Mouse (Mus musculus): ENCODE measurements around the gene Ppdpf. TPM values are rescaled to one million over a fixed set of nuclear protein-coding genes. Genes with fewer than 3 reads are reported as not detected.
A peak's percentile ranks its signal among the peaks of the same experiment; 100 is the strongest.

The Ppdpf gene
- polyA plus RNA-seq (2015; fragmentation: Nextera tagmentation; extraction: Ambion mirVana) = 315 and 330 TPM in 2 replicates

DNA sequence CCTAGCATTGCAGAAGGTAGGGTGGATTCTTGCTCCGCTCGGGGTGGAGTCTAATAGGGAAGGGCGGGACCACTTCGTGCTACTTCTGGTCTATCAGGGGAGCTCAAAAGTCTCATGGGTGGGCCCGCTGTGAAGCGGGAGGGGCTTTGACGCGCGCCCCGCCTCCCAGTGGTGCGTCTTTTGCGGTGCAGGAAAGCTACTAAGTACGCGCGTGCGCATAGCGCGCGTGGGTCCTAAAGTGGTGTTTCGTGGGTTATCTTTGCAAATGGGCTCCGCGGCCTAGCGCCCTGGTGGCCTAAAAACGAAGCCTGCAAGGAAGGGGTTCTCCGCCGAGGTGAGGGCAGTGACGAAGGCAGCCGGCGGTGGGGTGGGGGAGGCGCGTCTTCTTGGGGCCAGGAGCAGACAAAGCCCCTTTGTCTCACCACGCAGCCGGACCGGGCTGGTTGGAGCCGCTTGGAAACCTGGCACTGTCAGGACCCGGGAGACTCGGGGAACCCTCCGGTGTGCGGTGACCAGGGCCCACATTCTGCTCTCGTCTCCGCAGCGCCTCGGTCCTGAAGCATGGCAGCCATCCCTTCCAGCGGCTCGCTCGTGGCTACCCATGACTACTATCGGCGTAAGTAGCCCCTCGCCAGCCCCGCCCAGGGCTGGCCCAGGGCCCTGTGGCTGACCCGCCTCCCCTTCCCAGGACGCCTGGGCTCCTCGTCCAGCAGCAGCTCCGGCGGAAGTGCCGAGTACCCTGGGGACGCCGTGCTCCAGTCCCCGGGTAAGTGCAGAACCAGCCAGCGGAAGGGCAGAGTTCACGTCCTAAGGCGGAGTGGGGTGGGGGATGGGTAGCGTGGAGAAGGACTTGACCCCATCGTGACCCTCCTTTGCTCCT is at the start of gene Ppdpf:
TSS of gene Ppdpf (plus strand) at position 127 of the 880 bp plus-strand sequence.
- H3K36me3 ChIP-seq = peaks cover 16% of the 10 kb centered on the region
- peak within 1 kb of the TSS; percentile 96 for H3K27ac ChIP-seq
- H3K4me2 ChIP-seq = peak within 1 kb of the TSS; percentile 88
- peak within 1 kb of the TSS; percentile 87 for H3K9ac ChIP-seq
- ATAC-seq (replicated peaks; ENCODE audit: low FRiP score) = peak; percentile 98
- under 1% methylated on average over 64 of the region's 64 CpGs for WGBS
- no peaks in the 10 kb centered on the region for H3K9me3 ChIP-seq (replicated peaks)
- no peaks in the 10 kb centered on the region for H3K27me3 ChIP-seq
- peak within 1 kb of the TSS; percentile 81 for H3K4me3 ChIP-seq (replicated peaks)
- H3K4me1 ChIP-seq = peaks cover 12% of the 10 kb centered on the region

- Histone ChIP-seq H3K9ac (no peak overlapping the region), H3K27ac (no peak overlapping the region), H3K4me2 (no peak overlapping the region), H3K27me3 (peaks cover 63% of the 10 kb centered on the region), H3K4me3 (replicated peaks) (no peak overlapping the region), H3K4me1 (peaks cover 6% of the 10 kb centered on the region), H3K36me3 (no peaks in the 10 kb centered on the region), H3K9me3 (replicated peaks) (no peaks in the 10 kb centered on the region)
- no peak for ATAC-seq (replicated peaks; ENCODE audit: low FRiP score)
- 85% methylated on average over 5 of the region's 5 CpGs for WGBS
Measured at GRCm38 (mm10) chr2:181139641-181140193, 47.3 kb upstream of the Ppdpf start.

DNA sequence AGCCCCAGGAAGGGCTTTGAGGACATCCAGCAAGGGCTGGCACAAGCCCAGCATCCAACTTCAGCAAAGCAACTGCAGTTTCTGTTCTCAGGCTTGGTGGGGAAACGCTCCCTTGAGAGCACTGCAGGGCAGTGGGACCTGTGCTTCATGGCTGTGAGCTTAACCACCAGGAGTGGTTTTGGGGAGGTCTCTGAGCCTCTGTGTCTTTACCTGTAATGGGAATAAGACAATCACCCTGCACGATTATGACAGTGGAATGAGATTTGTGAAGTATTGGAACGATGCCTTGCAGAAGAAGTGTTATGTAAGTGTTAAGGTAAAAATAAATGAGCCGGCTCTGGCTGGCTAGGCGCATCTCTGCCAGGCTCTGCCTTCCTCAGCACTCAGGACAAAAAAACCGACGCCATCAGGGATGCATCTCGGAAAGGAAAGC is 44.3 kb upstream of the Ppdpf start:
- Histone ChIP-seq H3K4me3 (replicated peaks) (no peak overlapping the region), H3K9me3 (replicated peaks) (no peaks in the 10 kb centered on the region), H3K36me3 (no peaks in the 10 kb centered on the region), H3K9ac (no peak overlapping the region), H3K4me2 (no peak overlapping the region), H3K27ac (no peak overlapping the region), H3K27me3 (peaks cover 58% of the 10 kb centered on the region), H3K4me1 (peaks cover 4% of the 10 kb centered on the region)
- WGBS = 58% methylated on average over 8 of the region's 8 CpGs
- ATAC-seq (replicated peaks; ENCODE audit: low FRiP score) = no peak

DNA sequence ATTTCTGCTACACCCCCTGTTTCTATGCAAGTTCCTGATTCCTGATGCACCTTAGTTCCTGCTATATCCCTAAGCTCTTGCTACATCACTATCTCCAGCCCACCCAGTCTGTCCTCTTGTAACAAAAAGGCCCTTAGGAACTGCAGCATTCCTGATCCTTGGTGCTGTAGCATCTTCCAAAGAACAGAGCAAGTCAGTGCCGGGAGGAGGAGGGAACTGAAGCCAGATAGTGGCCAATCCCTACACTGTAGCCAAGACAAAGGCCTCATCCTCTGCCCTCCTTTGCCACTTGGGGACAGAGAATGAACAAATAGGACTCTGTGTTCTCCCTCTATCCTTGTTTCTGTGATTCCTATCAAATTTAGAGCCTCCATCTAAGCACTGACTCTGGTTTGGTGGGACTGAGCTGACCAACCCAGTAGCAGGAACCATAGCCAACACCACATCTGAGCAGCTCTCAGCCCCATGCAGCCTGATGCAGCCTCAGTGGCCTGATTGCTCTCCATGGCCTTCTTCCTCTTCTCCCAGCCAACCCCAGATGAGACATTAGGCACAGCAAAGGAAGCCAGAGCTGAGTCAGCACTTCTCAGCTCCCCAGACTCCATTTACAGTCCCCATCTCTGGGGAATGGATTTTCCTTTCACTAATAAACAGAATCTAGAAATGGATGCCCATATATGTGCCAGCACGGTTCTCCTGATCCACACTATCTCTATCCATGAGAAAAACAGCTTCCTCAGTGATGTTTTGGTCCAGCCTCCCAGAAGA is 43.4 kb upstream of the Ppdpf start:
- Histone ChIP-seq H3K4me2 (no peak overlapping the region), H3K9me3 (replicated peaks) (no peaks in the 10 kb centered on the region), H3K4me3 (replicated peaks) (no peak overlapping the region), H3K9ac (no peak overlapping the region), H3K36me3 (no peaks in the 10 kb centered on the region), H3K27me3 (peaks cover 56% of the 10 kb centered on the region), H3K27ac (no peak overlapping the region), H3K4me1 (peaks cover 12% of the 10 kb centered on the region)
- WGBS = 72% methylated on average over 2 of the region's 2 CpGs
- ATAC-seq (replicated peaks; ENCODE audit: low FRiP score) = no peak

DNA sequence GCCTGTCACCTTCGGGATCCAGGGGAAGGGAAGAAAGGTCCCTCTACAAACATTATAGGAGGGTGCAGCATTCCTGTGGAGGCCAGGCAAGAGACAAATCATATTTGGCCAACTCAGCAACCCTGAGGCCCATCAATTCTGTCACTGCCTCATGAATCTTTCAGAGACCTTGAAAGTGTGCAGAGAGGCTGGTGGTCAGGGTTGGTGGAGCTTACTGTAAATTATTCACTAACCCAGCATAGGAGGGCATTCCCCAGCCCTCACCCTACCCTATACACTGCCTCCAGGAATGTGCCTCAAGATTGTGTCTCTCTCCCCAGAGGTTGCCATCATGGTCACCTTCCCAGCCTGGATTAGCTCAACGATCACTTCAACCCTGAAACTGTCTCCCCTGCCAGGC is 42.4 kb upstream of the Ppdpf start:
- whole genome bisulfite sequencing = 54% methylated on average over 2 of the region's 2 CpGs
- peaks cover 12% of the 10 kb centered on the region for H3K4me1 ChIP-seq
- no peak overlapping the region for H3K4me2 ChIP-seq
- no peaks in the 10 kb centered on the region for H3K36me3 ChIP-seq
- H3K27me3 ChIP-seq = peaks cover 64% of the 10 kb centered on the region
- ATAC-seq (replicated peaks; ENCODE audit: low FRiP score) = peak; percentile 40; the same call in 1 of the 2 replicates
- no peaks in the 10 kb centered on the region for H3K9me3 ChIP-seq (replicated peaks)
- H3K9ac ChIP-seq = no peak overlapping the region
- H3K27ac ChIP-seq = no peak overlapping the region
- no peak overlapping the region for H3K4me3 ChIP-seq (replicated peaks)

- no peaks in the 10 kb centered on the region for H3K9me3 ChIP-seq (replicated peaks)
- H3K27me3 ChIP-seq = peaks cover 75% of the 10 kb centered on the region
- H3K4me3 ChIP-seq (replicated peaks) = peak overlapping the region; percentile 51
- H3K4me2 ChIP-seq = peak overlapping the region; percentile 95
- H3K9ac ChIP-seq = no peak overlapping the region
- H3K27ac ChIP-seq = no peak overlapping the region
- no peak for ATAC-seq (replicated peaks; ENCODE audit: low FRiP score)
- WGBS = 41% methylated on average over 4 of the region's 4 CpGs
- H3K36me3 ChIP-seq = no peaks in the 10 kb centered on the region
- peaks cover 12% of the 10 kb centered on the region for H3K4me1 ChIP-seq
Measured at GRCm38 (mm10) chr2:181146976-181147545, 40.0 kb upstream of the Ppdpf start.

DNA sequence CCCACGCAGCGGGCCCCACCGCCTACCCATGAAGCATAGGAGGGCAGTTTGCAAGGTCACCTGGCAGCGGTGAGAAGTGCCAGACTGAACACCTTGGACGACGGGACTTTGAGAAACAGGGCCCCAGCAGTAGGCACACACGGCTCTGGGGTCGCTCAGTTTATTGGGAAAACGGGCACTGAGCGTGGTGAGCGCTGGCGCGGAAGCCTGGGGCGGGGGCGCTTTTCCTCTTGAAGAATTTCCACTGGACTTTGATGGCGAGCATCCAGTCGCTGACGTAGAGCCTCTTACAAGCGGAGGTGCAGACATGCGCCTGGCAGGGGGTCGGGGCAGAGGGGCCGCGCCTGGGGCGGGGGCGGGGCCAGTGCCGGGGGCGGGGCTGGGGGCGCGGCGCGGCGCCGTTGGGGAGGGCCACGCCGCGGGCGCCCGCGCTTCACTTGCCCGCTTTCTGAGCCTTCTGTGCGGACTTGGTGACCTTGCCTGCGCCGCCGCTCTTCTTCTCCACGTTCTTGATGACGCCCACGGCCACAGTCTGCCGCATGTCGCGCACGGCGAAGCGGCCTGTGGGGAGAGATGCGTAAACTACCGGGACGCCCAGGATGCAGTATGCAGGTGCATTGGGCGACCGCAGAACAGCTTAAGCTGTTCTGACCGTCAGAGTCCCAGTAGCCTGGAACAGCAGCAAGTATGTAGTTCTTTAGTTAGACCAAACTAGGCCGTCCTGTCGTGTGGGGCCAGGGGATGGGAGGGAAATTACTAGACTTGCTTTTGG is 39.3 kb upstream of the Ppdpf start:
- peak; percentile 76 for ATAC-seq (replicated peaks; ENCODE audit: low FRiP score)
- Histone ChIP-seq H3K27me3 (peaks cover 75% of the 10 kb centered on the region), H3K27ac (no peak overlapping the region), H3K36me3 (no peaks in the 10 kb centered on the region), H3K4me1 (peaks cover 12% of the 10 kb centered on the region), H3K4me2 (peak overlapping the region; percentile 95), H3K4me3 (replicated peaks) (peak overlapping the region; percentile 51), H3K9me3 (replicated peaks) (no peaks in the 10 kb centered on the region), H3K9ac (peak overlapping the region; percentile 26; the same call in 1 of the 2 replicates)
- under 1% methylated on average over 61 of the region's 61 CpGs for WGBS

- WGBS = 16% methylated on average over 31 of the region's 31 CpGs
- H3K9ac ChIP-seq = no peak overlapping the region
- peaks cover 12% of the 10 kb centered on the region for H3K4me1 ChIP-seq
- no peak for ATAC-seq (replicated peaks; ENCODE audit: low FRiP score)
- peak overlapping the region; percentile 51 for H3K4me3 ChIP-seq (replicated peaks)
- H3K4me2 ChIP-seq = peak overlapping the region; percentile 95
- H3K36me3 ChIP-seq = no peaks in the 10 kb centered on the region
- no peaks in the 10 kb centered on the region for H3K9me3 ChIP-seq (replicated peaks)
- peaks cover 76% of the 10 kb centered on the region for H3K27me3 ChIP-seq
- H3K27ac ChIP-seq = no peak overlapping the region
Measured at GRCm38 (mm10) chr2:181148318-181148955, 38.6 kb upstream of the Ppdpf start.

GRCm38 (mm10) chr2:181150281-181150680 is 36.8 kb upstream of the Ppdpf start:
- Histone ChIP-seq H3K9me3 (replicated peaks) (no peaks in the 10 kb centered on the region), H3K36me3 (no peaks in the 10 kb centered on the region), H3K4me1 (peaks cover 12% of the 10 kb centered on the region), H3K27me3 (peaks cover 84% of the 10 kb centered on the region), H3K9ac (no peak overlapping the region), H3K4me3 (replicated peaks) (no peak overlapping the region), H3K4me2 (no peak overlapping the region), H3K27ac (no peak overlapping the region)
- WGBS = 66% methylated on average over 6 of the region's 6 CpGs
- ATAC-seq (replicated peaks; ENCODE audit: low FRiP score) = no peak

- H3K36me3 ChIP-seq = no peaks in the 10 kb centered on the region
- no peak for ATAC-seq (replicated peaks; ENCODE audit: low FRiP score)
- H3K4me1 ChIP-seq = peaks cover 15% of the 10 kb centered on the region
- no peak overlapping the region for H3K27ac ChIP-seq
- no peak overlapping the region for H3K9ac ChIP-seq
- H3K4me2 ChIP-seq = no peak overlapping the region
- H3K9me3 ChIP-seq (replicated peaks) = no peaks in the 10 kb centered on the region
- H3K4me3 ChIP-seq (replicated peaks) = no peak overlapping the region
- peaks cover 86% of the 10 kb centered on the region for H3K27me3 ChIP-seq
- 92% methylated on average over 17 of the region's 17 CpGs for WGBS
Measured at GRCm38 (mm10) chr2:181152701-181153100, 34.3 kb upstream of the Ppdpf start.

DNA sequence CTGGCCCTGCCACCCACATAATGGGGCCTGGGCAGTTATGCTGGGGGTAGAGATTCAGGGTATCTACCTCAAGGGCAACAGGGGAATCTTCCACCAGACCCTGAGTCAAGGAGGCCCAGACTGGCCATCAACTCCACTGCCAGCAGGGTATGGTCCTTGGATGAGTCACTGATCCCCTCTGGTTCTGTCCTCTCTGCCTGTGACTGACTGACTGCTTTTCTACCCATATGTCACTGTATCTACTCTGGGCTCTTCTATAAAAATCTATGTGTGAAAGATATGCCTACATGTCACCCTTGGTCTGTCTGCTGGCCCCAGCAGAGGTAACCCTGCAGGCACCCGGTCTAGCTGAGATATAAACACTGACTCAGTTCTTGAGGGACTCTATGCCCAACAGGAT is 33.9 kb upstream of the Ppdpf start:
- Histone ChIP-seq H3K36me3 (no peaks in the 10 kb centered on the region), H3K4me1 (peaks cover 11% of the 10 kb centered on the region), H3K4me2 (no peak overlapping the region), H3K27ac (no peak overlapping the region), H3K4me3 (replicated peaks) (no peak overlapping the region), H3K27me3 (peaks cover 87% of the 10 kb centered on the region), H3K9me3 (replicated peaks) (no peaks in the 10 kb centered on the region), H3K9ac (no peak overlapping the region)
- 84% methylated on average over 1 of the region's 1 CpGs for WGBS
- no peak for ATAC-seq (replicated peaks; ENCODE audit: low FRiP score)
